Mouse (Mus musculus): ENCODE measurements around the gene Polr3e. TPM values are rescaled to one million over a fixed set of nuclear protein-coding genes. Genes with fewer than 3 reads are reported as not detected.
"Not testable (repeated sequence)": the region's sequence is repeated elsewhere in the genome, so short reads cannot be mapped to it uniquely, and the experiment has no call there.

The Polr3e gene
- polyA plus RNA-seq, 1 experiment = 10.9 TPM

DNA sequence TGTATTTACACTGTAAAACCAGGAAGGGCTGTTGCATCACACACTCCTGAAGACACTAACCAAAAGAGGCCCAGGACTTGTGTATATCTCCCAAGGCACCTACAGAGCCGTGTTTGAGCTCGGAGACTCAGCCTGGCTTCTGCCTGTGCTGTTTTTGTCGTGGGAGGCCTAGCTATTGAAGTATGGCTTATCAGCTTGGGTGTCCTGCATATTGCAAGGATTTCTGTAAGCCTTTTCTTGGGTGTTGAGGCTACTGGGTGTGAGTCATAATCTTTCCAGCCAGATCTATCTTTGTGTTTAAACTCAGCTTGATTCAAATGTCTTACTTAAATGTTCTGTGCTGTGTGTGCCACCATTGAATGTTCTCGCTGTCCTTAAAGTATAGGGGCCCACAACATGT is 19.0 kb downstream of the Polr3e start:
- no peak for TF ChIP-seq POLR2A (IDR thresholded peaks at IDR 0.05; ENCODE audit: low read depth, low read length)
- no peak for TF ChIP-seq CTCF (IDR thresholded peaks at IDR 0.05; ENCODE audit: extremely low read depth, insufficient read length, insufficient replicate concordance, low read depth, low read length)
- Histone ChIP-seq H3K4me3 (ENCODE audit: low read depth, low read length) (no peak overlapping the region), H3K27me3 (ENCODE audit: control insufficient read depth, insufficient read depth, low read length) (no peaks in the 10 kb centered on the region), H3K27ac (ENCODE audit: insufficient read depth, low read depth, low read length) (no peak overlapping the region), H3K4me1 (ENCODE audit: control insufficient read depth, insufficient read depth, insufficient read length, low read length) (no peaks in the 10 kb centered on the region), H3K36me3 (ENCODE audit: control insufficient read depth, insufficient read depth, low read length) (peaks cover 74% of the 10 kb centered on the region)
- WGBS = 88% methylated on average over 4 of the region's 4 CpGs

DNA sequence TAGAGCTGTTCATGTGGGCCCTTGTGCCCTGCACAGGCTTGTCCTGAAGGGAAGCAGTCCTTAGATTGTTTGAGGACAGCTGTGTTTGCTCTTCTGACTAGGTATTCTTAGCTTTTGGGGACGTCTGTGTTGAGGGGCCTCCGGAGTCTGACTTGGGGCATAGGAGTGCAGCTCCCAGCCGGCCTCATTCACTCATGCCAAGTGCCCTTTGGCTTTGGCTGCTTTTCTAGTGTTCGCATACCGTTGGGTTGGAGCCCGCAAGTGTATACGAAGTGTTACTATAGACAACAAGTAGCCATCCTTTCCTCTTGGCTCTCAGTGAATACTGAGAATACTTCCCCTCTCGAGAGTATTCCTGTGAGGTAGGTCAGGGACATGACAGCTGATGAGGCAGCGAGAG is 20.7 kb downstream of the Polr3e start:
- Histone ChIP-seq H3K27me3 (ENCODE audit: control insufficient read depth, insufficient read depth, low read length) (no peaks in the 10 kb centered on the region), H3K4me3 (ENCODE audit: low read depth, low read length) (no peak overlapping the region), H3K36me3 (ENCODE audit: control insufficient read depth, insufficient read depth, low read length) (peaks cover 65% of the 10 kb centered on the region), H3K27ac (ENCODE audit: insufficient read depth, low read depth, low read length) (no peak overlapping the region), H3K4me1 (ENCODE audit: control insufficient read depth, insufficient read depth, insufficient read length, low read length) (no peaks in the 10 kb centered on the region)
- TF ChIP-seq CTCF (IDR thresholded peaks at IDR 0.05; ENCODE audit: extremely low read depth, insufficient read length, insufficient replicate concordance, low read depth, low read length) (no peak), POLR2A (IDR thresholded peaks at IDR 0.05; ENCODE audit: low read depth, low read length) (no peak)
- 77% methylated on average over 9 of the region's 9 CpGs for WGBS

DNA sequence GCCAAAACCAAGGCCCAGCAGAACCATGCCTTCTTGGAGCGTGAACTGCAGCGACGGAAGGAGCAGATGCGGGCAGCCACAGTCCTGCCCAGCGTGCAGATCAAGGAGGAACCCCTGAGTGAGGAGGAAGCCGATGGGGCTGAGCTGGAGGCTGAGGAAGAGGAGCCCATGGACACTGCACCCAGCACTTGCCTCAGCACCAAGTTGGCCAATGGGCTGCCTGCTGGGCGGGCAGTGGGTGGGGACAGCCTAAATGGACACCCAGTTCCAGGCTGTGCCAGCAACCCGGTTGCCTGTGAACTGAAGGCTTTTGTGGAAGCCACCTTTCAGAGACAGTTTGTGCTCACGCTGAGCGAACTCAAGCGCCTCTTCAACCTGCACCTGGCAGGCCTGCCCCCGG is 22.8 kb downstream of the Polr3e start:
- Histone ChIP-seq H3K4me3 (ENCODE audit: low read depth, low read length) (no peak overlapping the region), H3K27me3 (ENCODE audit: control insufficient read depth, insufficient read depth, low read length) (no peaks in the 10 kb centered on the region), H3K36me3 (ENCODE audit: control insufficient read depth, insufficient read depth, low read length) (peaks cover 64% of the 10 kb centered on the region), H3K4me1 (ENCODE audit: control insufficient read depth, insufficient read depth, insufficient read length, low read length) (no peaks in the 10 kb centered on the region), H3K27ac (ENCODE audit: insufficient read depth, low read depth, low read length) (no peak overlapping the region)
- TF ChIP-seq POLR2A (IDR thresholded peaks at IDR 0.05; ENCODE audit: low read depth, low read length) (no peak), CTCF (IDR thresholded peaks at IDR 0.05; ENCODE audit: extremely low read depth, insufficient read length, insufficient replicate concordance, low read depth, low read length) (no peak)
- WGBS = 90% methylated on average over 12 of the region's 12 CpGs

DNA sequence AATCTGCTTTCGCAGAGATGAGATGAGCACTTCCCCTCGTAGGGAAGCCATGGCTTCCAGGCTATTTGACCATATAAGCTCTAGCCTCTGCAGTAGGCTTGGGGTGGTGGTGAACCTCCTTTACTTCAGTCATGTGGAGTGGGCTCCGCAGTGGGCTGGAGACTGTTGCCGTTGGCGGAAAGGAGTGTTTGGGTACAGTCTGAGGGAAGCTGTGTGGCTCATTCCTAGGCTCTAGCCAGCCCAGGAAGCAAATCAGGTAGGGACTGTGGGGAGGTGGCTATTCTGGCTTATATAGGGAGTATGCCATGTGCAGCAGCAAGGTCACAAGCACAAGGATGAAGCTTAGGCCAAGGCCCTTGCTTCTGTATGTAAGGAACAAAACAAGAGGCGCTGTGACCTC is 23.7 kb downstream of the Polr3e start:
- no peak overlapping the region for H3K4me3 ChIP-seq (ENCODE audit: low read depth, low read length)

DNA sequence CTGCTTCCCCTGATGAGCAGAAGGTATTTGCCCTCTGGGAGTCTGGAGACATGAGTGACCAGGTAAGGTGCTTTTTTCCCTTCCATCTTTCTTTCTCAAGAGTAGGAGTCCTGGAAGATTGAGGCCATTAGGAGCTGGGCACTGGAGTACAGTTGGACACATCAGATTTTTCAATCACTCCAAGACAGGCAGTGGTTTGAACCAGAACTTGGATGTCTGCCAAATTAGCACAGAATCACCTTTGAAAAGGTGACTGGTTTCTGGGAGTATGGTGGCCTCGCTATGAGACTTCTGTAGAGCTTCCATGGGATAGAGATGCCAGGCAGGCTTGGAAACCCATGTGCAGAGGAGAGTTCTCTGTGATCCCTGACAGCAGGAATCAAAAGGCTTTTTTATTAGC is 25.0 kb downstream of the Polr3e start:
- Histone ChIP-seq H3K4me1 (ENCODE audit: control insufficient read depth, insufficient read depth, insufficient read length, low read length) (no peaks in the 10 kb centered on the region), H3K27ac (ENCODE audit: insufficient read depth, low read depth, low read length) (no peak overlapping the region), H3K27me3 (ENCODE audit: control insufficient read depth, insufficient read depth, low read length) (no peaks in the 10 kb centered on the region), H3K36me3 (ENCODE audit: control insufficient read depth, insufficient read depth, low read length) (peaks cover 59% of the 10 kb centered on the region), H3K4me3 (ENCODE audit: low read depth, low read length) (no peak overlapping the region)
- 54% methylated on average over 1 of the region's 1 CpGs for WGBS
- no peak for TF ChIP-seq POLR2A (IDR thresholded peaks at IDR 0.05; ENCODE audit: low read depth, low read length)
- no peak for TF ChIP-seq CTCF (IDR thresholded peaks at IDR 0.05; ENCODE audit: extremely low read depth, insufficient read length, insufficient replicate concordance, low read depth, low read length)

More for the DNA sequence above, 23.7 kb downstream of the Polr3e start:
- no peaks in the 10 kb centered on the region for H3K27me3 ChIP-seq (ENCODE audit: control insufficient read depth, insufficient read depth, low read length)
- TF ChIP-seq CTCF (IDR thresholded peaks at IDR 0.05; ENCODE audit: extremely low read depth, insufficient read length, insufficient replicate concordance, low read depth, low read length) = no peak
- TF ChIP-seq POLR2A (IDR thresholded peaks at IDR 0.05; ENCODE audit: low read depth, low read length) = no peak
- H3K36me3 ChIP-seq (ENCODE audit: control insufficient read depth, insufficient read depth, low read length) = peaks cover 63% of the 10 kb centered on the region
- no peaks in the 10 kb centered on the region for H3K4me1 ChIP-seq (ENCODE audit: control insufficient read depth, insufficient read depth, insufficient read length, low read length)
- H3K27ac ChIP-seq (ENCODE audit: insufficient read depth, low read depth, low read length) = no peak overlapping the region
- 93% methylated on average over 6 of the region's 6 CpGs for WGBS

DNA sequence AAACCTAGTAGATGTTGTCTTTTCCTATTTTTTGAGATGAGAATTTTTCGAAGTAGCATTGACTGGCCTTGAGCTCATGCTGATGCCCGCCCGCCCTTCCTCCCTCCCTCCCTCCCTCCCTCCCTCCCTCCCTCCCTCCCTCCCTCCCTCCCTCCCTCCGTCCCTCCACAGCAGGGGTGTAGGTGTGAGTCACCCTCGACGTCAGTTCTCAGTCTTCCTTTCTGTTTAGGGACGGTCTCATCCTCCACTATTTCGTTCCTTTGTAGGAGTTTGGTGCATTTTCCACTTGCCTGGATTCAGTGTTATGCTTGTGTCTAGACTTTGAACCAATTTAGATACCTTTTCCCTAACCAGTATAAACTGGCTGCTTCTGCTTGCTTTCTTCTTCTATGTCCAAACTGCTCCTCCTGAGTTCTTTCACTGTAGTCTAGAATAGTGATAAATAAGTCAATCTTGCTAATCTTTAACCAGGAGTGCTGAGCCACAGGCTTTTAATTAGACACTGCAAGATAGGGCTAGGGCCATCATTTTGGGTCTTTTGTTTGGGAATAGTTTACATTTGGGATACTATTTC is 26.5 kb downstream of the Polr3e start:
- 39% methylated on average over 7 of the region's 8 CpGs for WGBS
- H3K36me3 ChIP-seq (ENCODE audit: control insufficient read depth, insufficient read depth, low read length) = peaks cover 46% of the 10 kb centered on the region
- H3K27ac ChIP-seq (ENCODE audit: insufficient read depth, low read depth, low read length) = no peak overlapping the region
- no peak overlapping the region for H3K4me3 ChIP-seq (ENCODE audit: low read depth, low read length)
- H3K27me3 ChIP-seq (ENCODE audit: control insufficient read depth, insufficient read depth, low read length) = no peaks in the 10 kb centered on the region
- no peaks in the 10 kb centered on the region for H3K4me1 ChIP-seq (ENCODE audit: control insufficient read depth, insufficient read depth, insufficient read length, low read length)
- no peak for TF ChIP-seq POLR2A (IDR thresholded peaks at IDR 0.05; ENCODE audit: low read depth, low read length)
- no peak for TF ChIP-seq CTCF (IDR thresholded peaks at IDR 0.05; ENCODE audit: extremely low read depth, insufficient read length, insufficient replicate concordance, low read depth, low read length)

DNA sequence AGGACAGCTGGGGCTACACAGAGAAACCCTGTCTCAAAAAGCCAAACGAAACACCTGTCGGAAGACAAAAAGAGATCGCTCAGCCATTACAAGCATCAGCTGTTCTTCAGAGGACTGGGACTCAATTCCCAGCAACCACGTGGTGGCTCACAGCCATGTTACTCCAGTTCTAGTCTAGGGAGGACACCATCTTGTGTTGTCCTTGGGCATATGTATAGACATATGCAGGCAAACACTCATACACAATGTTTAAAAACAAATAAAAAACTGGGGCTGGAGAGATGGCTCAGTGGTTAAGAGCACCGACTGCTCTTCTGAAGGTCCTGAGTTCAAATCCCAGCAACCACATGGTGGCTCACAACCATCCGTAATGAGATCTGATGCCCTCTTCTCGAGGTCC is 36.0 kb downstream of the Polr3e start:
- WGBS = 87% methylated on average over 7 of the region's 7 CpGs
- not testable (repeated sequence) for H3K4me3 ChIP-seq (ENCODE audit: low read depth, low read length); H3K27ac ChIP-seq (ENCODE audit: insufficient read depth, low read depth, low read length); H3K4me1 ChIP-seq (ENCODE audit: control insufficient read depth, insufficient read depth, insufficient read length, low read length); H3K27me3 ChIP-seq (ENCODE audit: control insufficient read depth, insufficient read depth, low read length)
- H3K36me3 ChIP-seq (ENCODE audit: control insufficient read depth, insufficient read depth, low read length) = peaks cover 31% of the 10 kb centered on the region

DNA sequence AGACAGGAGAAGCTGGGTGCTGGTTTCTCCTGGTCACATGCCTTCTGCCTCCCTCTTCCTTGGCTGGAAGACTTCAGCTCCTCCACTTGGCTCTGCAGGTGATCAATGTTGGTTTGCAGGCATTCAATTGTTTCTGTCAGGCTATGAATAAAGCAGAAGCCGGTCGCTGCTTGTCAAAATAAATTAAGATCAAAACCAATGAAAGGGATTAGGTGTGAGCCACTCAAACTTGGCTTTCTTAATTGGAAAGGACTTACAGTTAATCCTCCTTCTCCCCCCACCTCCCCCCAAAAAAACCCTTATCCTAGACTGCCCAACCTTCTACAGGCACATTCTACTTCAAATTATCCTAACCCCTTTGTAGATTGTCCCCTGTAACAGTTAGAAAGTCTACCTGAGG is 42.6 kb downstream of the Polr3e start:
- H3K4me1 ChIP-seq (ENCODE audit: control insufficient read depth, insufficient read depth, insufficient read length, low read length) = peaks cover 5% of the 10 kb centered on the region; the same call in 1 of the 2 replicates
- no peaks in the 10 kb centered on the region for H3K27me3 ChIP-seq (ENCODE audit: control insufficient read depth, insufficient read depth, low read length)
- TF ChIP-seq POLR2A (IDR thresholded peaks at IDR 0.05; ENCODE audit: low read depth, low read length) (no peak), CTCF (IDR thresholded peaks at IDR 0.05; ENCODE audit: extremely low read depth, insufficient read length, insufficient replicate concordance, low read depth, low read length) (no peak)
- no peak overlapping the region for H3K4me3 ChIP-seq (ENCODE audit: low read depth, low read length)
- 95% methylated on average over 2 of the region's 2 CpGs for WGBS
- no peak overlapping the region for H3K27ac ChIP-seq (ENCODE audit: insufficient read depth, low read depth, low read length)
- peaks cover 38% of the 10 kb centered on the region for H3K36me3 ChIP-seq (ENCODE audit: control insufficient read depth, insufficient read depth, low read length)

All from small intestine, adult 2 months (tissue).